Mouse (Mus musculus): ENCODE measurements around the gene Plekhg1.

- no peak for TF ChIP-seq CTCF (IDR thresholded peaks at IDR 0.05; ENCODE audit: low read depth, low read length)
- no peak for TF ChIP-seq POLR2A (IDR thresholded peaks at IDR 0.05; ENCODE audit: insufficient read depth, low read length)
Observed at GRCm38 (mm10) chr10:3867298-3867697, 127.1 kb downstream of the Plekhg1 start.

All from ES-Bruce4 (cell line).